ENCODE assay signal across 19 mouse cellular contexts in genomic region chr3:25073821-25074220, GRCm38 (mm10).
DNase-seq lines count a peak whose midpoint lies in the region; ATAC-seq and TF ChIP-seq lines count a peak whose summit lies in the region.
"Had no signal": no experiment of that assay in that cellular context is flagged by ENCODE, and none has a peak within 500 bp of the region (broad histone marks: within the 10 kb centered on the region; RNA-seq: fewer than 3 reads in every experiment).

No protein-coding gene starts in this region.

- peaks cover 5% of the 10 kb centered on the region; the same call in 1 of the 2 replicates for H3K4me1 ChIP-seq in forebrain, embryonic 14.5 days (ENCODE audit: control insufficient read depth, insufficient read depth, low read length)
- H3K4me1 ChIP-seq in forebrain, postnatal 0 days (ENCODE audit: insufficient read depth), result no peaks in the 10 kb centered on the region
- H3K4me1 ChIP-seq in embryonic facial prominence, embryonic 10.5 days, result 0 out of 2 replicates have a peak, but pooled peaks cover 6% of the 10 kb centered on the region
- H3K4me1 ChIP-seq: embryonic facial prominence, embryonic 12.5 days; heart, embryonic 12.5 days; intestine, embryonic 15.5 days; liver, embryonic 15.5 days; neural tube, embryonic 12.5 days had no signal

- peak; percentile 44; the same call in 1 of the 2 replicates for ATAC-seq in forebrain, embryonic 14.5 days
- no peak for ATAC-seq in forebrain, postnatal 0 days
- ATAC-seq: intestine, embryonic 15.5 days had no signal

- H3K27ac ChIP-seq in forebrain, embryonic 14.5 days (ENCODE audit: low read depth, low read length), result no peak overlapping the region
- H3K27ac ChIP-seq in forebrain, postnatal 0 days (ENCODE audit: low read depth, low read length), result no peak overlapping the region
- no peak overlapping the region for H3K27ac ChIP-seq in embryonic facial prominence, embryonic 10.5 days (replicated peaks)
- H3K27ac ChIP-seq: embryonic facial prominence, embryonic 12.5 days; intestine, embryonic 15.5 days; kidney, postnatal 0 days; left cerebral cortex, adult 2 months; limb, embryonic 12.5 days; liver, embryonic 15.5 days; neural tube, embryonic 12.5 days had no signal

- H3K4me3 ChIP-seq in forebrain, embryonic 14.5 days (ENCODE audit: low read depth, low read length), result no peak overlapping the region
- H3K4me3 ChIP-seq in forebrain, postnatal 0 days (ENCODE audit: low read depth, low read length), result no peak overlapping the region
- no peak overlapping the region for H3K4me3 ChIP-seq in embryonic facial prominence, embryonic 10.5 days
- H3K4me3 ChIP-seq: embryonic facial prominence, embryonic 12.5 days; heart, embryonic 12.5 days; intestine, embryonic 15.5 days; left cerebral cortex, adult 2 months; limb, embryonic 12.5 days; liver, embryonic 15.5 days; neural tube, embryonic 12.5 days had no signal

- no peak for TF ChIP-seq CTCF in forebrain, postnatal 0 days (IDR thresholded peaks at IDR 0.05; ENCODE audit: low read depth)

- intact Hi-C loops in gastrocnemius, postnatal 14 days (cut with DNase I; ENCODE audit: low total_unique reads), result no loop called here

- H3K4me2 ChIP-seq in forebrain, embryonic 14.5 days (ENCODE audit: low read length), result no peak overlapping the region
- H3K4me2 ChIP-seq in forebrain, postnatal 0 days (ENCODE audit: low read depth), result no peak overlapping the region; the same call in 1 of the 2 replicates
- H3K4me2 ChIP-seq: embryonic facial prominence, embryonic 12.5 days; heart, embryonic 12.5 days; intestine, embryonic 15.5 days; limb, embryonic 12.5 days; liver, embryonic 15.5 days; neural tube, embryonic 12.5 days had no signal

- peak; percentile 26 for DNase-seq in cerebellum, adult 9-10 months
- no peak for DNase-seq in cerebellum, postnatal 14 days
- DNase-seq in forebrain, embryonic 14.5 days (ENCODE audit: low spot score), result peak; percentile 29
- no peak for DNase-seq in forebrain, postnatal 0 days
- DNase-seq in ES-CJ7 (ENCODE audit: low read depth, low spot score), result peak; percentile 34
- DNase-seq in embryonic facial prominence, embryonic 10.5 days (ENCODE audit: low spot score), result peak; percentile 12
- no peak for DNase-seq in lung, adult 18-20 months
- DNase-seq in gastrocnemius, postnatal 14 days, result no peak
- DNase-seq: adrenal gland, adult 2 months; heart, postnatal 36 days; lung, postnatal 14 days had no signal

- 11% methylated on average over 6 of the region's 6 CpGs for WGBS in forebrain, embryonic 14.5 days
- WGBS in forebrain, postnatal 0 days, result 14% methylated on average over 6 of the region's 6 CpGs
- WGBS in embryonic facial prominence, embryonic 10.5 days, result 59% methylated on average over 6 of the region's 6 CpGs

- H3K9ac ChIP-seq in forebrain, embryonic 14.5 days (ENCODE audit: low read length), result no peak overlapping the region
- no peak overlapping the region for H3K9ac ChIP-seq in forebrain, postnatal 0 days
- H3K9ac ChIP-seq: embryonic facial prominence, embryonic 12.5 days; heart, embryonic 12.5 days; intestine, embryonic 15.5 days; limb, embryonic 12.5 days; liver, embryonic 15.5 days; neural tube, embryonic 12.5 days had no signal

- H3K9me3 ChIP-seq in forebrain, embryonic 14.5 days (replicated peaks; ENCODE audit: control insufficient read depth, low read length), result no peaks in the 10 kb centered on the region
- H3K9me3 ChIP-seq in forebrain, postnatal 0 days (ENCODE audit: low read length), result no peaks in the 10 kb centered on the region
- H3K9me3 ChIP-seq in embryonic facial prominence, embryonic 10.5 days, result no peaks in the 10 kb centered on the region
- H3K9me3 ChIP-seq: embryonic facial prominence, embryonic 12.5 days; intestine, embryonic 15.5 days; limb, embryonic 12.5 days; liver, embryonic 15.5 days; neural tube, embryonic 12.5 days had no signal

- no peaks in the 10 kb centered on the region for H3K36me3 ChIP-seq in forebrain, embryonic 14.5 days (ENCODE audit: control insufficient read depth, insufficient read depth, low read length)
- H3K36me3 ChIP-seq in forebrain, postnatal 0 days (ENCODE audit: insufficient read depth), result no peaks in the 10 kb centered on the region
- H3K36me3 ChIP-seq in embryonic facial prominence, embryonic 10.5 days (replicated peaks), result no peaks in the 10 kb centered on the region
- H3K36me3 ChIP-seq: embryonic facial prominence, embryonic 12.5 days; heart, embryonic 12.5 days; intestine, embryonic 15.5 days; limb, embryonic 12.5 days; liver, embryonic 15.5 days; neural tube, embryonic 12.5 days had no signal

- no peaks in the 10 kb centered on the region for H3K27me3 ChIP-seq in forebrain, embryonic 14.5 days (replicated peaks; ENCODE audit: control insufficient read depth, insufficient read depth, low read length)
- no peaks in the 10 kb centered on the region for H3K27me3 ChIP-seq in forebrain, postnatal 0 days (ENCODE audit: insufficient read depth, low read length)
- H3K27me3 ChIP-seq in embryonic facial prominence, embryonic 10.5 days (replicated peaks; ENCODE audit: low read depth, poor library complexity, severe bottlenecking), result no peaks in the 10 kb centered on the region
- H3K27me3 ChIP-seq: embryonic facial prominence, embryonic 12.5 days; heart, embryonic 12.5 days; intestine, embryonic 15.5 days; limb, embryonic 12.5 days; liver, embryonic 15.5 days; neural tube, embryonic 12.5 days had no signal

Comparison
In these comparisons a context has a peak if more than half of its experiments do, and no peak if none do; other contexts are left out.
1. DNase-seq: peak in cerebellum, adult 9-10 months (single experiment), forebrain, embryonic 14.5 days (single experiment), ES-CJ7 (single experiment) and embryonic facial prominence, embryonic 10.5 days (single experiment); none in cerebellum, postnatal 14 days (0 of 2), forebrain, postnatal 0 days (single experiment), lung, adult 18-20 months (0 of 2) and gastrocnemius, postnatal 14 days (single experiment).